Mouse (Mus musculus) thymus, adult 2 months (tissue): ENCODE results near the gene Caln1.

Experiments used
- CTCF ChIP-seq: fragments of 200-500 bp; IDR thresholded peaks from 2 replicates; pipeline ENCODE4 v1.5.1; 2012; ENCODE audit warnings: mild to moderate bottlenecking, control low read depth, low read length, moderate library complexity, borderline replicate concordance; ENCODE audit not compliant: control insufficient read depth, poor library complexity, insufficient read depth; ENCODE audit errors: extremely low read depth
- POLR2A ChIP-seq: fragments of 200-500 bp; IDR thresholded peaks from 2 replicates; pipeline ENCODE4 v1.6.1; 2012; ENCODE audit warnings: mild to moderate bottlenecking, low read length, control low read depth, moderate library complexity; ENCODE audit not compliant: control insufficient read depth, poor library complexity, insufficient read depth; ENCODE audit errors: extremely low read depth

GRCm38 (mm10) chr5:130333971-130334370 is 35.3 kb upstream of the Caln1 start:
- TF ChIP-seq CTCF (no peak), POLR2A (no peak)
